Mouse (Mus musculus) left cerebral cortex, adult 2 months (tissue): Measurements from ENCODE around the gene Ptges2. TPM values are rescaled to one million over a fixed set of nuclear protein-coding genes. Genes with fewer than 3 reads are reported as not detected.

ENCODE experiments used
- DNase-seq, 2 experiments: peaks; one replicate each; pipeline ENCODE4 v3.0.0; 2021 to 2022; ENCODE audit warnings: low spot score in 2 of 2, mixed read lengths in 1 of 2; ENCODE audit errors: extremely low spot score in 1 of 2
- H3K27ac ChIP-seq: fragments of 200-600 bp; 2 replicates; pipeline ENCODE4 v1.8.1; 2022
- H3K4me3 ChIP-seq: fragments of 200-600 bp; 2 replicates; pipeline ENCODE4 v1.8.1; 2022
- CTCF ChIP-seq: fragments of 200-600 bp; IDR thresholded peaks from 2 replicates; pipeline ENCODE4 v1.8.1; 2022; ENCODE audit warnings: antibody characterized with exemption, mild to moderate bottlenecking, moderate library complexity
- intact Hi-C: fragments of 180-260 bp; cut with DNase I; formaldehyde crosslinking; loops from one replicate; pipeline ENCODE4 v1.15.1; 2025
- total RNA-seq, 2 experiments: library from RNA; stranded (reverse); gene quantifications; 2 replicates each; pipeline ENCODE4 v1.2.3; 2021

The Ptges2 gene
- total RNA-seq, 2 experiments from 2014 or later: 47.2 to 47.8 TPM

GRCm38 (mm10) chr2:32450881-32451844 is 55.5 kb downstream of the Ptges2 start, which contains the start of gene Slc25a25:
Gene Slc25a25 (minus strand): TSS chr2:32451445.
- H3K27ac ChIP-seq: peak within 1 kb of the TSS; percentile 87
- peak; percentile 97 to 98 for DNase-seq
- intact Hi-C loops: loop anchor here (2.0 kb wide), 1 partner anchor 20 kb away; no protein-coding TSS in a partner anchor
- H3K4me3 ChIP-seq: peak within 1 kb of the TSS; percentile 86
- TF ChIP-seq CTCF: no peak; the same call in 1 of the 2 replicates

- peak overlapping the region; percentile 87 for H3K27ac ChIP-seq
- no peak for TF ChIP-seq CTCF
- peak overlapping the region; percentile 86 for H3K4me3 ChIP-seq
- DNase-seq: peak; percentile 99
- intact Hi-C loops: loop anchor here (2.0 kb wide), 1 partner anchor 21 kb away; no protein-coding TSS in a partner anchor
These were observed 56.2 kb downstream of the Ptges2 start for GRCm38 (mm10) chr2:32451870-32452372.

- DNase-seq: peak in 1 of 2 experiments; percentile 39
- intact Hi-C loops: no loop called here
- Histone ChIP-seq H3K4me3 (peak overlapping the region; percentile 41), H3K27ac (peak overlapping the region; percentile 76)
- TF ChIP-seq CTCF: no peak; the same call in 1 of the 2 replicates
These were observed 56.8 kb downstream of the Ptges2 start for GRCm38 (mm10) chr2:32452441-32452971.

- no peak for TF ChIP-seq CTCF
- intact Hi-C loops: no loop called here
- no peak overlapping the region for H3K27ac ChIP-seq
- no peak for DNase-seq
- H3K4me3 ChIP-seq: no peak overlapping the region
These were observed 58.1 kb downstream of the Ptges2 start for GRCm38 (mm10) chr2:32453641-32454303.

GRCm38 (mm10) chr2:32454633-32455032 is 58.9 kb downstream of the Ptges2 start:
- DNase-seq: no peak
- TF ChIP-seq CTCF: no peak
- intact Hi-C loops: no loop called here
- no peak overlapping the region for H3K27ac ChIP-seq
- no peak overlapping the region for H3K4me3 ChIP-seq

GRCm38 (mm10) chr2:32455101-32455500 is 59.4 kb downstream of the Ptges2 start:
- no peak for TF ChIP-seq CTCF
- DNase-seq: no peak
- H3K27ac ChIP-seq: no peak overlapping the region
- intact Hi-C loops: no loop called here
- no peak overlapping the region for H3K4me3 ChIP-seq

Other genes starting within 250 kb of the Ptges2 start
- gene Prrc2b, start 244.8 kb upstream of the Ptges2 start, total RNA-seq: 100 to 1,000 TPM; 268 to 280 TPM
- 10 to 100 TPM; 23.7 to 25.3 TPM for gene Pomt1, start 159.3 kb upstream of the Ptges2 start, total RNA-seq
- 10 to 100 TPM; 45.9 to 47.1 TPM for gene Uck1, start 135.7 kb upstream of the Ptges2 start, total RNA-seq
- 10 to 100 TPM; 83.2 to 86.4 TPM for gene Golga2, start 108.5 kb upstream of the Ptges2 start, total RNA-seq
- 100 to 1,000 TPM; 186 to 193 TPM for gene Swi5, start 107.8 kb upstream of the Ptges2 start, total RNA-seq
- 10 to 100 TPM; 89.7 to 90.1 TPM for gene Ciz1, start 43.6 kb upstream of the Ptges2 start, total RNA-seq
- 1,000 to 10,000 TPM; 1,259 to 1,310 TPM for gene Dnm1, start 42.6 kb upstream of the Ptges2 start, total RNA-seq
- 100 to 1,000 TPM; 341 to 349 TPM for gene 1110008P14Rik, start 14.0 kb upstream of the Ptges2 start, total RNA-seq
- 10 to 100 TPM in 1 of 2 experiments, under 1 TPM in 1; 0.44 to 19.4 TPM for gene Lcn2, start 7.6 kb upstream of the Ptges2 start, total RNA-seq
- 1 to 10 TPM; 3.3 to 3.7 TPM for gene Naif1, start 54.6 kb downstream of the Ptges2 start, total RNA-seq
- 10 to 100 TPM; 65.2 to 79.1 TPM for gene Slc25a25, start 55.5 kb downstream of the Ptges2 start, total RNA-seq
- 10 to 100 TPM; 61.1 to 64.8 TPM for gene Fam102a, start 139.4 kb downstream of the Ptges2 start, total RNA-seq
- gene Dpm2, start 175.0 kb downstream of the Ptges2 start, total RNA-seq: 10 to 100 TPM; 79.4 to 82.6 TPM
- 10 to 100 TPM; 10.1 to 14.1 TPM for gene Pip5kl1, start 178.9 kb downstream of the Ptges2 start, total RNA-seq
- gene 9430097D07Rik, start 179.8 kb downstream of the Ptges2 start, total RNA-seq: 1 to 10 TPM in 1 of 2 experiments, under 1 TPM in 1; 0.75 to 1.1 TPM
- gene St6galnac4, start 191.2 kb downstream of the Ptges2 start, total RNA-seq: 10 to 100 TPM; 37.2 to 38.0 TPM
- 100 to 1,000 TPM; 122 to 133 TPM for gene St6galnac6, start 203.8 kb downstream of the Ptges2 start, total RNA-seq
- gene Ak1, start 225.9 kb downstream of the Ptges2 start, total RNA-seq: 100 to 1,000 TPM; 140 to 153 TPM